Mouse (Mus musculus) lung, adult 2 months (tissue): Measurements from ENCODE around the gene Gm21976. TPM values are rescaled to one million over a fixed set of nuclear protein-coding genes. Genes with fewer than 3 reads are reported as not detected.

Source experiments
- DNase-seq: peaks from one replicate; pipeline ENCODE4 v3.0.0; 2022
- H3K4me1 ChIP-seq: fragments of 200-500 bp; 2 replicates; pipeline ENCODE4 v1.6.1; 2011; ENCODE audit warnings: low read length; ENCODE audit not compliant: control insufficient read depth, insufficient read depth
- H3K4me3 ChIP-seq: fragments of 200-500 bp; replicated peaks from 2 replicates; pipeline ENCODE3; 2011; ENCODE audit warnings: low read depth, mild to moderate bottlenecking, control low read depth, low read length; ENCODE audit errors: extremely low read depth
- CTCF ChIP-seq: fragments of 200-500 bp; IDR thresholded peaks from 2 replicates; pipeline ENCODE4 v1.5.1; 2011; ENCODE audit warnings: mild to moderate bottlenecking, low read length, control low read depth; ENCODE audit not compliant: insufficient read depth
- POLR2A ChIP-seq: fragments of 200-500 bp; IDR thresholded peaks from 2 replicates; pipeline ENCODE4 v1.6.1; 2011; ENCODE audit warnings: low read depth, mild to moderate bottlenecking, control low read depth, low read length, borderline replicate concordance; ENCODE audit errors: extremely low read depth
- WGBS: fragments of 180-500 bp; shearing (Covaris S2); methylation state at CpG from one replicate; pipeline ENCODE4 v1.1.7; 2018; 5-methylcytosine and 5-hydroxymethylcytosine counted together
- polyA plus RNA-seq: library from polyadenylated mRNA; depleted of rRNA; stranded (reverse); fragments of >200 nt; gene quantifications from 2 replicates; pipeline ENCODE4 v1.2.3, GENCODE M21; 2012

Gm21976 gene
- polyA plus RNA-seq, 1 experiment = not detected

DNA sequence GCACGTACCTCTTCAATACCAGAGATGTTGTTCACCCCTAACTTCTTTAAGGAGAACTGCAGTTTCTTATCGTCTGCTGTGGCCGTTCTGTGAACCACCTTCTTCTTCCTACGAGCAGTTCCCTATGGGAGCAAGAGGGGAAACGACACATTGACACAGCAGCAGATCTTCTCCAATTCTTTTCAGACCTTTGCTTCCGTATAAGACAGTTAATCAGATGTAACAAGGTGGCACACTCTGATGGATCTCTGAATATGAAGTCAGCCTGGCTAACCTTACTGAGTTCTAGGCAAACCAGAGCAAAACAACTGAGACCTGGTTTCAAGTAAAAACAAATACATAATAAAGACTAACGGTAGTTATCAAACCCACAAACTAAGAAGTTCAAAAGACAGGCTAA is 33.9 kb downstream of the Gm21976 start:
- H3K4me1 ChIP-seq = peaks cover 20% of the 10 kb centered on the region
- no peak overlapping the region for H3K4me3 ChIP-seq
- DNase-seq = no peak
- WGBS = 51% methylated on average over 7 of the region's 7 CpGs
- no peak for TF ChIP-seq CTCF
- TF ChIP-seq POLR2A = no peak

- WGBS = 39% methylated on average over 4 of the region's 4 CpGs
- no peak for DNase-seq
- H3K4me3 ChIP-seq = peak overlapping the region; percentile 34
- TF ChIP-seq POLR2A (no peak), CTCF (no peak)
- peaks cover 20% of the 10 kb centered on the region for H3K4me1 ChIP-seq
Observed at GRCm38 (mm10) chr13:98315124-98315523, 35.4 kb downstream of the Gm21976 start.

DNA sequence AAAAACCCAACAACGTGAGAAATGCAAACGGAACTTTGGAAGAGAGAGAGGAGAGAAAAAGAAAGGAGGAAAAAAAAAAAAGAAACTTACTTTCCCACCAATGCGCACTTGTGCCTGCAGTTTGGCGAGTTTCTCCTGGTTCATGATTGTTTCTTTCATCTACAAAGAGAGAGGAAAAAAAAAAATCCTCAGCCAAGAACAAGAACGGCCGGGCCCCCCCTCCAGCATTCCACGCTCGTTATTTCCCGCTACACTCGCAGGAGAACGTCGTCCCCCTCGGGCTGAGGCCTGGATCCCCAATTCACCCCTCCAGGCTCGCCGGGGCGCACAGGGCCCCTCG is 36.4 kb downstream of the Gm21976 start:
- Histone ChIP-seq H3K4me1 (peaks cover 20% of the 10 kb centered on the region), H3K4me3 (peak overlapping the region; percentile 94)
- no peak for DNase-seq
- TF ChIP-seq POLR2A (no peak), CTCF (no peak)
- under 1% methylated on average over 17 of the region's 17 CpGs for WGBS

DNA sequence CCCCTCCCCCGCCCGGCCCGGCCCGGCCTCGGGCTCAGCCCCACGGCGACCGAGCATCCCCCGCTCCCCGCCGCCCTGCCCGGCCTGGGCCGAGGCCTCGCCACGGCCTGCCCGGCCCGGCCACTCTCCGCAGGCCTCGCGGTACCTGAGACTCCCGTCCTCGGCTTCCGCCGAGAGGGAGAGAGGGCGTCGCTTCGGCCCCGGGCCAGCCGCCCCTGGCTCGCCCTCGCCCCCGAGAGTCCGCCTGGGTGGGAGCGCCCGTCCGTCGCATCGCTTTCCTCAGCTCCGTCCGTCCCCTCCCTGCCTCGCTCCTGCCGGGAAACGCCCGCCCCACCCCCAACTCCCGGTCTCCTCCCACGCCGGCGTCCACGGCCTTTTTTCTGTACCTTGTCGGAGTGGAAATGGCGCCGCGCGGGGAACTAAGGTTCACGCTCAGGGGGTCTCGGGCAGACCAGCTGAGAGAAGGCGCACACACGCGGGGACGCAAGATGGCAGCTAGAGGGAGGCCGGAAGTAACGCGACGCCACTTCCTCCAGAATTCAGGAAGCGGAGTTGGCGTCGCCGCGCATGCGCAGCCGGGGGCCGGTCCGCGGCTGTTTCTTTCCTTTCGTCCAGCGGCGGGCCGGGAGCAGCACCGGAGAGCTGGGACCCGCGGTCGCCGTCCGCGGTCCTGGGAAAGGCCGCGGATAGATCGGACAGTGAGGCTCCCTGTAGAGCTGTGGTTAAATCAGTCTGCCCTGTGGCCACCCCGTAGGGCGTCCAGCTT is 37.0 kb downstream of the Gm21976 start, which contains the start of gene Btf3:
Gene Btf3, minus strand, starts transcription at position 527 of the 766 bp plus-strand sequence.
- peaks cover 20% of the 10 kb centered on the region for H3K4me1 ChIP-seq
- 1% methylated on average over 80 of the region's 90 CpGs for WGBS
- peak; percentile 88 for DNase-seq
- peak within 1 kb of the TSS; percentile 94 for H3K4me3 ChIP-seq
- TF ChIP-seq POLR2A (peak; percentile 83), CTCF (no peak)

DNA sequence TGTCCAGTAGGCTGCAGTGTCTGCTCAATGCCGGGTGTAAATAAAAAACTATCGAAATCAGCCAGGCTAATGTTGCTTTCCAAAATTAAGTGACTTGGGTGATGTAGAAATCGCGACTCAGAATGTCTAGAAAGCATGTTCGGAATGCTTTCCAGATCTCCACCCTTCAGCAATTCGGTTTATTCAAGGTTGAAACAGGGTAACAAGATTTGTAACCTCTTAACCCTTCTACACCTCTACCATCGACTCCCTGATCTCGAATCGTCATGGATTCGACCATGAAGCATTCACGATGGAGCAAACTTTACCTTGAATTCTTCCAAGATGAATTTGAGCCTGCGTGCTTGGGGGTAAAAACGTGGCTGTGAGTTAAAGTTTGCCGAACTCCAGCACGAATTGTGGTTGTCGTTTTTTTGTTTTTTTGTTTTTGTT is 37.6 kb downstream of the Gm21976 start:
- Histone ChIP-seq H3K4me1 (peaks cover 20% of the 10 kb centered on the region), H3K4me3 (peak overlapping the region; percentile 94)
- TF ChIP-seq CTCF (0 out of 2 replicates have a peak, but pooled peaks have one; percentile 14), POLR2A (no peak)
- WGBS = 1% methylated on average over 16 of the region's 16 CpGs
- peak; percentile 15 for DNase-seq

DNA sequence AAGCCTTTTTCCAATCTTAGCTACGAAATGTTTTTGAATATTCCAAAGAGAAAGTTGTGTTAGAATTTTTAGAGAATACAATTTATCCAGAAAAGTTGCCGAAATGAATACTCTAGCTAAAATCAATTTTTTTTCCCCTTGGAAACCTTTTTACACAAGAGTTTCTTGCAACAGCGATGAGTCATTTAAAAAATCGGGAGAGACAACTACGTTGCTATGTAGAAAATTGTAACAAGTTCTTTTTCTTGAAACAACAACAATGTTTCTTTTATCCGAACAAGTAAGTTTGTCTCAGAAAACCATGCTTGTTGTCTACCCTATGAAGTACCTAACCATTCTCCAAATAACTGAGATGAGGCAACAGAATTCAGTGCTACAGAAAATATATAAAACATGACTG is 38.2 kb downstream of the Gm21976 start:
- DNase-seq = no peak
- WGBS = 77% methylated on average over 6 of the region's 6 CpGs

GRCm38 (mm10) chr13:98325034-98325433 is 45.3 kb downstream of the Gm21976 start:
- Histone ChIP-seq H3K4me1 (no peaks in the 10 kb centered on the region), H3K4me3 (no peak overlapping the region)
- DNase-seq = no peak
- WGBS = 85% methylated on average over 11 of the region's 11 CpGs
- no peak for TF ChIP-seq CTCF
- TF ChIP-seq POLR2A = no peak

More for the DNA sequence above, 38.2 kb downstream of the Gm21976 start:
- Histone ChIP-seq H3K4me3 (no peak overlapping the region), H3K4me1 (peaks cover 20% of the 10 kb centered on the region)
- TF ChIP-seq CTCF (no peak), POLR2A (no peak)

GRCm38 (mm10) chr13:98332106-98332505 is 52.4 kb downstream of the Gm21976 start:
- peak; percentile 45 for TF ChIP-seq CTCF
- no peak for TF ChIP-seq POLR2A
- Histone ChIP-seq H3K4me1 (no peaks in the 10 kb centered on the region), H3K4me3 (no peak overlapping the region)
- peak; percentile 35 for DNase-seq
- 26% methylated on average over 2 of the region's 2 CpGs for WGBS

DNA sequence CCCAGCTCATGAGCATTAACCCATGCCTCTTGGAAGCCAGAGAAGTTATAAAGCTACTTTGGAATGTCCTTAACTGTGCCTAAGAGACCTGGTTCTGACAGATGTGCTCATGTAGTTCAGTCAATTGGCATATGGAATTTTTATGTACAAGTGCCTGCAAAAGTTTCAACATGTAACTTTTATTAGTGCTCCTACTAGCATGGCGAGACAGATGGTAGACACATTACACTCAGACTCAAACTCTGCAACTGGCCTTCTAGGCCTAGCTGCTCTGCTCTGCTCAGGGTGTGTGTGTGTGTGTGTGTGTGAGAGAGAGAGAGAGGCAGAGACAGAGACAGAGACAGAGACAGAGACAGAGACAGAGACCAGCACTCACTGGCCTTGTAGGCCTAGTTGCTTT is 56.5 kb downstream of the Gm21976 start:
- Histone ChIP-seq H3K4me1 (no peaks in the 10 kb centered on the region), H3K4me3 (no peak overlapping the region)
- DNase-seq = no peak
- no peak for TF ChIP-seq POLR2A
- no peak for TF ChIP-seq CTCF
- 83% methylated on average over 1 of the region's 1 CpGs for WGBS

GRCm38 (mm10) chr13:98340506-98340905 is 60.8 kb downstream of the Gm21976 start:
- 63% methylated on average over 5 of the region's 5 CpGs for WGBS
- no peaks in the 10 kb centered on the region for H3K4me1 ChIP-seq
- TF ChIP-seq POLR2A = no peak
- no peak for TF ChIP-seq CTCF
- H3K4me3 ChIP-seq = no peak overlapping the region
- DNase-seq = no peak
